Mouse (Mus musculus) embryonic fibroblast, embryonic 13.5 days (primary cell): ENCODE measurements around the gene Gspt2.

ENCODE experiments used
- CTCF ChIP-seq: IDR thresholded peaks from 2 replicates; pipeline ENCODE4 v1.5.1; 2011; ENCODE audit warnings: mild to moderate bottlenecking, control low read depth, low read length, moderate library complexity, borderline replicate concordance; ENCODE audit not compliant: insufficient read depth
- POLR2A ChIP-seq: IDR thresholded peaks from 2 replicates; pipeline ENCODE4 v1.6.1; 2011; ENCODE audit warnings: low read depth, mild to moderate bottlenecking, control low read depth, low read length, moderate library complexity

DNA sequence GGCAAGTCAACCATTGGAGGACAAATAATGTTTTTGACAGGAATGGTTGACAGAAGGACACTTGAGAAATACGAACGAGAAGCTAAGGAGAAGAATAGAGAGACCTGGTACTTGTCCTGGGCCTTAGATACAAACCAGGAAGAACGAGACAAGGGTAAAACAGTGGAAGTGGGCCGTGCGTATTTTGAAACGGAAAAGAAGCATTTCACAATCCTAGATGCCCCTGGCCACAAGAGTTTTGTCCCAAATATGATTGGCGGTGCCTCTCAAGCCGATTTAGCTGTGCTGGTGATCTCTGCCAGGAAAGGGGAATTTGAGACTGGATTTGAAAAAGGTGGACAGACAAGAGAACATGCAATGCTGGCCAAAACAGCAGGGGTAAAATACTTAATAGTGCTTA is 1.0 kb downstream of the Gspt2 start:
- TF ChIP-seq POLR2A = no peak
- TF ChIP-seq CTCF = no peak
